Comparison of ENCODE assay signal across 8 mouse cellular contexts in genomic region chr9:78175277-78176200, GRCm38 (mm10). TPM values are rescaled to one million over a fixed set of nuclear protein-coding genes. Genes with fewer than 3 reads are reported as not detected.
DNase-seq lines count a peak whose midpoint lies in the region; ATAC-seq and TF ChIP-seq lines count a peak whose summit lies in the region.

No protein-coding gene starts in this region.

- H3K4me2 ChIP-seq in embryonic facial prominence, embryonic 15.5 days (replicated peaks) = peak overlapping the region; percentile 66
- peak overlapping the region; percentile 65 for H3K4me2 ChIP-seq in limb, embryonic 14.5 days (replicated peaks; ENCODE audit: low read depth, low read length, severe bottlenecking)
- H3K4me2 ChIP-seq in midbrain, postnatal 0 days (ENCODE audit: low read depth, low read length, poor library complexity, severe bottlenecking) = peak overlapping the region; percentile 49

- TF ChIP-seq CTCF in bone marrow, adult 2 months (IDR thresholded peaks at IDR 0.05; ENCODE audit: control insufficient read depth, insufficient read depth, low read length) = no peak
- TF ChIP-seq CTCF in midbrain, postnatal 0 days (IDR thresholded peaks at IDR 0.05) = peak; percentile 29

- no peaks in the 10 kb centered on the region for H3K4me1 ChIP-seq in bone marrow, adult 2 months (ENCODE audit: control insufficient read depth, insufficient read depth, low read length)
- H3K4me1 ChIP-seq in embryonic facial prominence, embryonic 15.5 days = peaks cover 12% of the 10 kb centered on the region; the same call in 1 of the 2 replicates
- H3K4me1 ChIP-seq in limb, embryonic 14.5 days (ENCODE audit: control insufficient read depth, insufficient read depth, low read length) = no peaks in the 10 kb centered on the region
- no peaks in the 10 kb centered on the region; the same call in 1 of the 2 replicates for H3K4me1 ChIP-seq in midbrain, postnatal 0 days (ENCODE audit: insufficient read depth, low read length)

- no peaks in the 10 kb centered on the region for H3K36me3 ChIP-seq in embryonic facial prominence, embryonic 15.5 days
- no peaks in the 10 kb centered on the region for H3K36me3 ChIP-seq in limb, embryonic 14.5 days (ENCODE audit: control insufficient read depth, insufficient read depth, low read length)
- no peaks in the 10 kb centered on the region for H3K36me3 ChIP-seq in midbrain, postnatal 0 days (ENCODE audit: insufficient read depth, low read length)

- H3K27ac ChIP-seq in bone marrow, adult 2 months (ENCODE audit: control insufficient read depth, insufficient read depth, low read depth, low read length, poor library complexity) = peak overlapping the region; percentile 95
- peak overlapping the region; percentile 99 for H3K27ac ChIP-seq in embryonic facial prominence, embryonic 15.5 days (replicated peaks)
- peak overlapping the region; percentile 97 for H3K27ac ChIP-seq in limb, embryonic 14.5 days (replicated peaks; ENCODE audit: low read depth, low read length)
- peak overlapping the region; percentile 99 for H3K27ac ChIP-seq in midbrain, postnatal 0 days (ENCODE audit: low read depth, low read length)

- ATAC-seq in embryonic facial prominence, embryonic 15.5 days (ENCODE audit: insufficient number of reproducible peaks, low FRiP score, low TSS enrichment, low read depth) = peak; percentile 98
- ATAC-seq in limb, embryonic 14.5 days (ENCODE audit: low FRiP score, low read depth) = peak; percentile 98
- peak; percentile 98 for ATAC-seq in midbrain, postnatal 0 days (ENCODE audit: low FRiP score)

- TF ChIP-seq POLR2A in bone marrow, adult 2 months (IDR thresholded peaks at IDR 0.05; ENCODE audit: borderline replicate concordance, control insufficient read depth, low read depth, low read length) = peak; percentile 94; the same call in 1 of the 2 replicates
- TF ChIP-seq POLR2A in limb, embryonic 14.5 days (IDR thresholded peaks at IDR 0.05; ENCODE audit: borderline replicate concordance, extremely low read depth, insufficient read depth, insufficient read length) = peak; percentile 98

- peak; percentile 95 for DNase-seq in 3T3-L1 (ENCODE audit: low read depth, low spot score)
- peak; percentile 94 for DNase-seq in heart, adult 8-10 months (ENCODE audit: low spot score)
- DNase-seq in kidney, adult 9 months = peak; percentile 97
- peak; percentile 100 for DNase-seq in limb, embryonic 14.5 days (ENCODE audit: low spot score)
- peak; percentile 100 for DNase-seq in midbrain, postnatal 0 days (ENCODE audit: low spot score)
- peak; percentile 91 to 95 for DNase-seq in spleen, postnatal 14 days (ENCODE audit: low spot score in 2 of 2)

- no peaks in the 10 kb centered on the region for H3K27me3 ChIP-seq in embryonic facial prominence, embryonic 15.5 days
- H3K27me3 ChIP-seq in limb, embryonic 14.5 days (ENCODE audit: control insufficient read depth, insufficient read depth, low read length) = no peaks in the 10 kb centered on the region
- no peaks in the 10 kb centered on the region for H3K27me3 ChIP-seq in midbrain, postnatal 0 days (ENCODE audit: insufficient read depth, low read length)

- H3K4me3 ChIP-seq in bone marrow, adult 2 months (replicated peaks; ENCODE audit: control insufficient read depth, low read depth, low read length) = peak overlapping the region; percentile 85
- H3K4me3 ChIP-seq in embryonic facial prominence, embryonic 15.5 days (replicated peaks) = peak overlapping the region; percentile 75
- H3K4me3 ChIP-seq in limb, embryonic 14.5 days (replicated peaks; ENCODE audit: low read length) = peak overlapping the region; percentile 68
- peak overlapping the region; percentile 66 for H3K4me3 ChIP-seq in midbrain, postnatal 0 days (ENCODE audit: low read depth, low read length)

- H3K9ac ChIP-seq in embryonic facial prominence, embryonic 15.5 days = peak overlapping the region; percentile 77
- H3K9ac ChIP-seq in limb, embryonic 14.5 days (ENCODE audit: low read depth, low read length, severe bottlenecking) = peak overlapping the region; percentile 79
- H3K9ac ChIP-seq in midbrain, postnatal 0 days (replicated peaks; ENCODE audit: low read length, poor library complexity, severe bottlenecking) = peak overlapping the region; percentile 85

- WGBS in bone marrow, adult 2 months = under 1% methylated on average over 56 of the region's 58 CpGs
- WGBS in embryonic facial prominence, embryonic 15.5 days = under 1% methylated on average over 54 of the region's 58 CpGs
- under 1% methylated on average over 47 of the region's 58 CpGs for WGBS in limb, embryonic 14.5 days
- under 1% methylated on average over 49 of the region's 58 CpGs for WGBS in midbrain, postnatal 0 days

- H3K9me3 ChIP-seq in embryonic facial prominence, embryonic 15.5 days (replicated peaks) = no peaks in the 10 kb centered on the region
- no peaks in the 10 kb centered on the region for H3K9me3 ChIP-seq in limb, embryonic 14.5 days (ENCODE audit: control insufficient read depth, low read length)
- H3K9me3 ChIP-seq in midbrain, postnatal 0 days (ENCODE audit: low read length) = no peaks in the 10 kb centered on the region

RNA-seq across cellular contexts. Expression of gene Gsta4, which starts 7.0 kb away (rescaled TPM):
- polyA plus RNA-seq in bone marrow, adult 2 months (2011; ENCODE audit: insufficient read depth, insufficient read length, low replicate concordance, missing spikeins) = 4.7 and 60.9 TPM in 2 replicates
- 69.1 and 106 TPM in 2 replicates for polyA plus RNA-seq in embryonic facial prominence, embryonic 15.5 days (2015; fragmentation: Nextera tagmentation; extraction: Ambion mirVana)
- total RNA-seq in heart, adult 8-10 months (2022) = 100 to 1,000 TPM; 108 to 158 (median 147) TPM
- 35.2 and 47.5 TPM in 2 replicates for polyA plus RNA-seq in limb, embryonic 14.5 days (2012; rRNA removed)
- polyA plus RNA-seq in limb, embryonic 14.5 days (2014; fragmentation: Nextera tagmentation; extraction: Ambion mirVana) = 68.2 and 76.4 TPM in 2 replicates
- 12.9 and 17.1 TPM in 2 replicates for total RNA-seq in midbrain, postnatal 0 days (2014; rRNA removed)
- polyA plus RNA-seq in midbrain, postnatal 0 days (2015; fragmentation: Nextera tagmentation; extraction: Ambion mirVana) = 25.1 and 28.2 TPM in 2 replicates

RNA-seq across cellular contexts. Expression of gene Gsta1, which starts 54.9 kb away (rescaled TPM):
- not detected in 2 replicates for polyA plus RNA-seq in bone marrow, adult 2 months (2011; ENCODE audit: insufficient read depth, insufficient read length, low replicate concordance, missing spikeins)
- polyA plus RNA-seq in embryonic facial prominence, embryonic 15.5 days (2015; fragmentation: Nextera tagmentation; extraction: Ambion mirVana) = 1.7 and 6.4 TPM in 2 replicates
- total RNA-seq in heart, adult 8-10 months (2022) = 10 to 100 TPM in 2 of 4 experiments, 1 to 10 TPM in 2; 2.9 to 17.3 (median 7.6) TPM
- 0.55 TPM in 1 of 2 replicates, not detected in the other for polyA plus RNA-seq in limb, embryonic 14.5 days (2012; rRNA removed)
- 0.90 and 3.2 TPM in 2 replicates for polyA plus RNA-seq in limb, embryonic 14.5 days (2014; fragmentation: Nextera tagmentation; extraction: Ambion mirVana)
- total RNA-seq in midbrain, postnatal 0 days (2014; rRNA removed) = not detected in 2 replicates
- polyA plus RNA-seq in midbrain, postnatal 0 days (2015; fragmentation: Nextera tagmentation; extraction: Ambion mirVana) = not detected in 2 replicates

Comparison
In these comparisons a context has a peak if more than half of its experiments do, and no peak if none do; other contexts are left out.
1. Peak in every context shown above with its lines: DNase-seq, ATAC-seq, H3K4me3 ChIP-seq and H3K27ac ChIP-seq.